Mouse (Mus musculus) liver, postnatal 0 days (tissue): ENCODE measurements around the gene Kpnb1. TPM values are rescaled to one million over a fixed set of nuclear protein-coding genes. Genes with fewer than 3 reads are reported as not detected.
A peak's percentile ranks its signal among the peaks of the same experiment; 100 is the strongest.

Experiments used
- ATAC-seq: fragments of 200-750 bp; cut with Nextera tagmentation; 2 replicates; pipeline ENCODE4 v1.8.0; 2017; ENCODE audit warnings: mild to moderate bottlenecking, moderate library complexity
- DNase-seq: peaks from one replicate; pipeline ENCODE4 v3.0.0-alpha.2; 2016
- H3K27ac ChIP-seq: fragments of 300-500 bp; sonication (generic); 2 replicates; pipeline ENCODE4 v1.5.1; 2014; ENCODE audit warnings: antibody characterized with exemption, moderate library complexity, mild to moderate bottlenecking, low read depth
- H3K27me3 ChIP-seq: fragments of 300-500 bp; sonication (generic); 2 replicates; pipeline ENCODE4 v1.6.1; 2014; ENCODE audit warnings: low read length, control low read depth, mixed read lengths; ENCODE audit not compliant: insufficient read depth
- H3K36me3 ChIP-seq: fragments of 300-500 bp; sonication (generic); replicated peaks from 2 replicates; pipeline ENCODE4 v1.6.1; 2014; ENCODE audit warnings: mild to moderate bottlenecking, control low read depth, low read length, moderate library complexity, mixed read lengths; ENCODE audit not compliant: insufficient read depth
- H3K4me1 ChIP-seq: fragments of 300-500 bp; sonication (generic); 2 replicates; pipeline ENCODE4 v1.6.1; 2014; ENCODE audit warnings: antibody characterized with exemption, mild to moderate bottlenecking, control low read depth; ENCODE audit not compliant: insufficient read depth
- H3K4me2 ChIP-seq: fragments of 300-500 bp; sonication (generic); 2 replicates; pipeline ENCODE4 v1.6.1; 2014; ENCODE audit warnings: low read depth, mild to moderate bottlenecking, low read length, moderate library complexity, mixed read lengths
- H3K4me3 ChIP-seq: fragments of 300-500 bp; sonication (generic); 2 replicates; pipeline ENCODE4 v1.5.1; 2014; ENCODE audit warnings: low read depth, low read length
- H3K9ac ChIP-seq: fragments of 300-500 bp; sonication (generic); replicated peaks from 2 replicates; pipeline ENCODE4 v1.6.1; 2014; ENCODE audit warnings: mild to moderate bottlenecking, moderate library complexity
- H3K9me3 ChIP-seq: fragments of 300-500 bp; sonication (generic); 2 replicates; pipeline ENCODE4 v1.6.1; 2016; ENCODE audit warnings: mild to moderate bottlenecking, control low read depth, low read length, mixed read lengths
- CTCF ChIP-seq: sonication (generic); IDR thresholded peaks from 2 replicates; pipeline ENCODE4 v1.5.1; 2016; ENCODE audit warnings: antibody characterized with exemption, low read depth
- EP300 ChIP-seq: IDR thresholded peaks from 2 replicates; pipeline ENCODE4 v1.6.1; 2016; ENCODE audit warnings: antibody characterized with exemption, low read depth, mild to moderate bottlenecking
- WGBS: fragments of 180-500 bp; shearing (Covaris S2); extraction: QIAGEN DNeasy Blood & Tissue Kit; methylation state at CpG from one replicate; pipeline ENCODE4 v1.1.7; 2014; ENCODE audit not compliant: insufficient replicate concordance; 5-methylcytosine and 5-hydroxymethylcytosine counted together
- polyA plus RNA-seq: library from polyadenylated mRNA; unstranded; fragments of >200 nt; fragmentation: Nextera tagmentation; extraction: Ambion mirVana; gene quantifications from 2 replicates; pipeline ENCODE4 v1.2.1, GENCODE M21; 2015

Kpnb1 gene
- polyA plus RNA-seq, 1 experiment from 2014 or later = 12.3 TPM

GRCm38 (mm10) chr11:97149026-97149425 is 38.7 kb downstream of the Kpnb1 start:
- Histone ChIP-seq H3K4me2 (peak overlapping the region; percentile 98), H3K27ac (no peak overlapping the region), H3K36me3 (0 out of 2 replicates have a peak, but pooled peaks cover 6% of the 10 kb centered on the region), H3K4me1 (peaks cover 11% of the 10 kb centered on the region), H3K4me3 (peak overlapping the region; percentile 66), H3K27me3 (peaks cover 20% of the 10 kb centered on the region), H3K9ac (no peak overlapping the region; the same call in 1 of the 2 replicates), H3K9me3 (no peaks in the 10 kb centered on the region)
- 51% methylated on average over 9 of the region's 9 CpGs for WGBS
- TF ChIP-seq CTCF (no peak), EP300 (no peak)
- ATAC-seq (no peak), DNase-seq (no peak)

- H3K27me3 ChIP-seq = peaks cover 20% of the 10 kb centered on the region
- H3K9ac ChIP-seq = no peak overlapping the region
Observed at GRCm38 (mm10) chr11:97148591-97148990, 39.1 kb downstream of the Kpnb1 start.

DNA sequence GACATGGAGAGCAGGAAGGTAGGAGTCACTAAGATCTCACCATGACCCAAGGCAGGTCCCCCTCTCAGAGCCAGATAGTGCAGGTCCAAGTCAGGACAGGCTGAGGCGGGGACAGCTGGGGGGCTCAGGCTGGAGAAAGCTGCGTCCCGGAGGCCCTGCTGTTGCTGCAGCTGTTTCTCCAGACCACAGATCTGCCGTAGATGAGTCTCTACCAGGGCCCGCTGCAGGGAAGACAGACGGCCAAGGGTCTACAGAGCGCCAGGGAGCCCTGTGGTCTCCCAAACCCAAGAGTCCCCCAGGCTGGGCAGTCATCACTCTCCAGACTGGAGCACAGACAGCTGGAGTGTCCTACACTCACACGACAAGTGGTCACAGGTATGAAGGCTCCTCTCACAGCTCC is 40.3 kb downstream of the Kpnb1 start:
- H3K36me3 ChIP-seq = 0 out of 2 replicates have a peak, but pooled peaks cover 6% of the 10 kb centered on the region
- 63% methylated on average over 8 of the region's 8 CpGs for WGBS
- ATAC-seq (no peak), DNase-seq (no peak)
- H3K27me3 ChIP-seq = peaks cover 17% of the 10 kb centered on the region
- no peak for TF ChIP-seq CTCF
- TF ChIP-seq EP300 = no peak
- H3K9ac ChIP-seq = no peak overlapping the region
- no peak overlapping the region for H3K4me3 ChIP-seq
- no peak overlapping the region for H3K27ac ChIP-seq
- H3K9me3 ChIP-seq = no peaks in the 10 kb centered on the region
- peaks cover 11% of the 10 kb centered on the region for H3K4me1 ChIP-seq
- H3K4me2 ChIP-seq = no peak overlapping the region

More at GRCm38 (mm10) chr11:97148591-97148990, 39.1 kb downstream of the Kpnb1 start:
- H3K4me2 ChIP-seq = peak overlapping the region; percentile 98
- H3K36me3 ChIP-seq = 0 out of 2 replicates have a peak, but pooled peaks cover 6% of the 10 kb centered on the region
- no peak for TF ChIP-seq CTCF
- no peak for TF ChIP-seq EP300
- WGBS = 45% methylated on average over 12 of the region's 12 CpGs
- no peak overlapping the region for H3K27ac ChIP-seq
- DNase-seq (no peak), ATAC-seq (no peak)
- no peaks in the 10 kb centered on the region for H3K9me3 ChIP-seq
- peak overlapping the region; percentile 66 for H3K4me3 ChIP-seq
- H3K4me1 ChIP-seq = peaks cover 11% of the 10 kb centered on the region

- 10% methylated on average over 8 of the region's 8 CpGs for WGBS
- DNase-seq (peak; percentile 82), ATAC-seq (no peak)
- H3K36me3 ChIP-seq = 0 out of 2 replicates have a peak, but pooled peaks cover 6% of the 10 kb centered on the region
- no peaks in the 10 kb centered on the region for H3K9me3 ChIP-seq
- no peak overlapping the region for H3K4me3 ChIP-seq
- no peak overlapping the region for H3K27ac ChIP-seq
- H3K27me3 ChIP-seq = peaks cover 15% of the 10 kb centered on the region
- H3K9ac ChIP-seq = no peak overlapping the region
- H3K4me2 ChIP-seq = peak overlapping the region; percentile 44
- TF ChIP-seq EP300 (no peak), CTCF (peak; percentile 90)
- peaks cover 14% of the 10 kb centered on the region for H3K4me1 ChIP-seq
Observed at GRCm38 (mm10) chr11:97146724-97147123, 41.0 kb downstream of the Kpnb1 start.

- TF ChIP-seq CTCF (no peak), EP300 (no peak)
- 69% methylated on average over 9 of the region's 9 CpGs for WGBS
- DNase-seq (no peak), ATAC-seq (no peak)
- Histone ChIP-seq H3K4me2 (no peak overlapping the region), H3K4me1 (peaks cover 19% of the 10 kb centered on the region), H3K4me3 (no peak overlapping the region), H3K9me3 (no peaks in the 10 kb centered on the region), H3K27ac (no peak overlapping the region), H3K27me3 (peaks cover 14% of the 10 kb centered on the region; the same call in 1 of the 2 replicates), H3K9ac (no peak overlapping the region), H3K36me3 (0 out of 2 replicates have a peak, but pooled peaks cover 6% of the 10 kb centered on the region)
Observed at GRCm38 (mm10) chr11:97145951-97146350, 41.7 kb downstream of the Kpnb1 start.

GRCm38 (mm10) chr11:97145320-97145719 is 42.4 kb downstream of the Kpnb1 start:
- DNase-seq = no peak
- H3K27me3 ChIP-seq = peaks cover 8% of the 10 kb centered on the region; the same call in 1 of the 2 replicates
- no peak for ATAC-seq
- H3K36me3 ChIP-seq = 0 out of 2 replicates have a peak, but pooled peaks cover 6% of the 10 kb centered on the region
- H3K9ac ChIP-seq = no peak overlapping the region
- no peaks in the 10 kb centered on the region for H3K9me3 ChIP-seq
- no peak overlapping the region for H3K4me3 ChIP-seq
- no peak overlapping the region for H3K4me2 ChIP-seq
- H3K27ac ChIP-seq = no peak overlapping the region; the same call in 1 of the 2 replicates
- TF ChIP-seq CTCF (no peak), EP300 (no peak)
- peaks cover 19% of the 10 kb centered on the region for H3K4me1 ChIP-seq
- WGBS = 68% methylated on average over 2 of the region's 2 CpGs
